Mouse (Mus musculus) MEL (cell line): ENCODE measurements around the gene D1Ertd622e. TPM values are rescaled to one million over a fixed set of nuclear protein-coding genes. Genes with fewer than 3 reads are reported as not detected.

Experiments
- DNase-seq: peaks from one replicate; pipeline ENCODE4 v3.0.0; 2011; ENCODE audit warnings: low read depth, low spot score
- H3K27ac ChIP-seq: 2 replicates; pipeline ENCODE4 v1.5.1; 2012; ENCODE audit warnings: low read depth, mild to moderate bottlenecking, control low read depth, low read length, moderate library complexity; ENCODE audit not compliant: control insufficient read depth
- H3K27me3 ChIP-seq, 2 experiments: fragments of 150-350 bp in 1 of 2; sonication (generic) in 1 of 2; 2 replicates each; pipeline ENCODE4 v1.6.1; 2012; ENCODE audit warnings: low read length in 2 of 2, mild to moderate bottlenecking in 2 of 2, improper control_type of control experiment in 1 of 2, moderate library complexity in 1 of 2; ENCODE audit not compliant: insufficient read depth in 2 of 2, control insufficient read depth in 1 of 2
- H3K36me3 ChIP-seq, 2 experiments: 2 replicates each; pipeline ENCODE4 v1.6.1; 2012 to 2014; ENCODE audit warnings: low read length in 2 of 2, improper control_type of control experiment in 1 of 2, inconsistent platforms in 1 of 2, mild to moderate bottlenecking in 1 of 2; ENCODE audit not compliant: insufficient read depth in 2 of 2, control insufficient read depth in 1 of 2
- H3K4me1 ChIP-seq, 2 experiments: fragments of 150-350 bp in 1 of 2; sonication (generic) in 1 of 2; 2 replicates each; pipeline ENCODE4 v1.6.1; 2012; ENCODE audit warnings: low read length in 2 of 2, improper control_type of control experiment in 1 of 2, mild to moderate bottlenecking in 1 of 2; ENCODE audit not compliant: insufficient read depth in 2 of 2, control insufficient read depth in 1 of 2
- H3K4me3 ChIP-seq, 2 experiments: fragments of 150-350 bp in 1 of 2; sonication (generic) in 1 of 2; 2 replicates each; pipeline ENCODE4 v1.5.1; 2012; ENCODE audit warnings: low read depth in 2 of 2, low read length in 2 of 2, mild to moderate bottlenecking in 2 of 2, moderate library complexity in 2 of 2, control low read depth in 1 of 2, improper control_type of control experiment in 1 of 2; ENCODE audit not compliant: control insufficient read depth in 1 of 2, insufficient read depth in 1 of 2
- H3K79me2 ChIP-seq: 2 replicates; pipeline ENCODE4 v1.6.1; 2012; ENCODE audit warnings: mild to moderate bottlenecking, low read length, moderate library complexity; ENCODE audit not compliant: control insufficient read depth, poor library complexity, insufficient read depth
- H3K9ac ChIP-seq: 2 replicates; pipeline ENCODE4 v1.6.1; 2012; ENCODE audit warnings: low read depth, mild to moderate bottlenecking, control low read depth, low read length, moderate library complexity; ENCODE audit not compliant: control insufficient read depth, poor library complexity, severe bottlenecking
- H3K9me3 ChIP-seq: fragments of 150-350 bp; sonication (generic); replicated peaks from 2 replicates; pipeline ENCODE4 v1.6.1; 2012; ENCODE audit warnings: mild to moderate bottlenecking, low read length, improper control_type of control experiment, moderate library complexity; ENCODE audit not compliant: insufficient read depth
- BHLHE40 ChIP-seq: IDR thresholded peaks from 2 replicates; pipeline ENCODE4 v1.6.1; 2012; ENCODE audit warnings: low read depth, mild to moderate bottlenecking, inconsistent platforms, low read length, improper control_type of control experiment, borderline replicate concordance
- CHD1 ChIP-seq: IDR thresholded peaks from 2 replicates; pipeline ENCODE4 v1.6.1; 2012; ENCODE audit warnings: low read depth, mild to moderate bottlenecking, inconsistent platforms, low read length, improper control_type of control experiment
- CHD2 ChIP-seq: IDR thresholded peaks from 2 replicates; pipeline ENCODE4 v1.6.1; 2011; ENCODE audit warnings: low read length, improper control_type of control experiment
- CTCF ChIP-seq, 3 experiments: IDR thresholded peaks in 2 of 3; conservative IDR thresholded peaks in 1 of 3; 2 replicates each; pipeline ENCODE4 v1.5.1; 2011 to 2012; ENCODE audit warnings: low read length in 3 of 3, low read depth in 2 of 3, mild to moderate bottlenecking in 2 of 3, improper control_type of control experiment in 1 of 3, inconsistent platforms in 1 of 3, mixed read lengths in 1 of 3, moderate library complexity in 1 of 3; ENCODE audit not compliant: control insufficient read depth in 1 of 3, insufficient read depth in 1 of 3, poor library complexity in 1 of 3, severe bottlenecking in 1 of 3
- E2F4 ChIP-seq: IDR thresholded peaks from 2 replicates; pipeline ENCODE4 v1.6.1; 2011; ENCODE audit warnings: low read depth, low read length, improper control_type of control experiment, borderline replicate concordance
- ELF1 ChIP-seq: IDR thresholded peaks from 2 replicates; pipeline ENCODE4 v1.6.1; 2014; ENCODE audit warnings: low read depth, mild to moderate bottlenecking, inconsistent platforms, low read length, improper control_type of control experiment, moderate library complexity
- EP300 ChIP-seq, 2 experiments: IDR thresholded peaks; 2 replicates each; pipeline ENCODE4 v1.6.1; 2011; ENCODE audit warnings: improper control_type of control experiment in 2 of 2, low read length in 2 of 2, low read depth in 1 of 2, mild to moderate bottlenecking in 1 of 2
- ETS1 ChIP-seq: IDR thresholded peaks from 2 replicates; pipeline ENCODE4 v1.6.1; 2012; ENCODE audit warnings: low read depth, mild to moderate bottlenecking, inconsistent platforms, low read length, improper control_type of control experiment, moderate library complexity
- GABPA ChIP-seq: IDR thresholded peaks from 2 replicates; pipeline ENCODE4 v1.6.1; 2012; ENCODE audit warnings: low read depth, mild to moderate bottlenecking, inconsistent platforms, low read length, improper control_type of control experiment, moderate library complexity
- HCFC1 ChIP-seq: IDR thresholded peaks from 2 replicates; pipeline ENCODE4 v1.6.1; 2012; ENCODE audit warnings: low read depth, mild to moderate bottlenecking, inconsistent platforms, low read length, improper control_type of control experiment, moderate library complexity
- JUND ChIP-seq: IDR thresholded peaks from 2 replicates; pipeline ENCODE4 v1.6.1; 2011; ENCODE audit warnings: low read depth, mild to moderate bottlenecking, improper control_type of control experiment, low read length
- KAT2A ChIP-seq: conservative IDR thresholded peaks from 2 replicates; pipeline ENCODE4 v1.6.1; 2012; ENCODE audit warnings: low read depth, low read length, improper control_type of control experiment, inconsistent platforms
- MAFK ChIP-seq: IDR thresholded peaks from 2 replicates; pipeline ENCODE4 v1.6.1; 2011; ENCODE audit warnings: low read depth, mild to moderate bottlenecking, low read length, improper control_type of control experiment, borderline replicate concordance
- MAZ ChIP-seq: IDR thresholded peaks from 2 replicates; pipeline ENCODE4 v1.6.1; 2012; ENCODE audit warnings: low read depth, mild to moderate bottlenecking, inconsistent platforms, low read length, improper control_type of control experiment
- MEF2A ChIP-seq: IDR thresholded peaks from 2 replicates; pipeline ENCODE4 v1.6.1; 2014; ENCODE audit warnings: low read depth, mild to moderate bottlenecking, inconsistent platforms, low read length, improper control_type of control experiment; ENCODE audit not compliant: poor library complexity, insufficient replicate concordance, severe bottlenecking; ENCODE audit errors: extremely low read depth
- MXI1 ChIP-seq: IDR thresholded peaks from 2 replicates; pipeline ENCODE4 v1.6.1; 2011; ENCODE audit warnings: mild to moderate bottlenecking, low read depth, low read length, improper control_type of control experiment
- NRF1 ChIP-seq: IDR thresholded peaks from 2 replicates; pipeline ENCODE4 v1.6.1; 2014; ENCODE audit warnings: low read depth, mild to moderate bottlenecking, inconsistent platforms, low read length, improper control_type of control experiment, moderate library complexity; ENCODE audit not compliant: poor library complexity, insufficient read depth, severe bottlenecking
- POLR2A ChIP-seq, 2 experiments: IDR thresholded peaks; 2 replicates each; pipeline ENCODE4 v1.6.1; 2011 to 2012; ENCODE audit warnings: low read length in 2 of 2, mild to moderate bottlenecking in 2 of 2, control low read depth in 1 of 2, improper control_type of control experiment in 1 of 2, low read depth in 1 of 2, moderate library complexity in 1 of 2; ENCODE audit not compliant: control insufficient read depth in 1 of 2, insufficient read depth in 1 of 2, poor library complexity in 1 of 2
- POLR2AphosphoS2 ChIP-seq: IDR thresholded peaks from 2 replicates; pipeline ENCODE4 v1.6.1; 2011; ENCODE audit warnings: low read length, improper control_type of control experiment
- RAD21 ChIP-seq: IDR thresholded peaks from 2 replicates; pipeline ENCODE4 v1.6.1; 2011; ENCODE audit warnings: mild to moderate bottlenecking, low read depth, low read length, improper control_type of control experiment
- SIN3A ChIP-seq: IDR thresholded peaks from 2 replicates; pipeline ENCODE4 v1.6.1; 2012; ENCODE audit warnings: low read length, improper control_type of control experiment, inconsistent platforms
- SMC3 ChIP-seq: IDR thresholded peaks from 2 replicates; pipeline ENCODE4 v1.6.1; 2011; ENCODE audit warnings: low read depth, low read length, improper control_type of control experiment
- TCF12 ChIP-seq: IDR thresholded peaks from 2 replicates; pipeline ENCODE4 v1.6.1; 2014; ENCODE audit warnings: low read depth, mild to moderate bottlenecking, inconsistent platforms, low read length, improper control_type of control experiment, moderate library complexity
- USF1 ChIP-seq: IDR thresholded peaks from 2 replicates; pipeline ENCODE4 v1.6.1; 2014; ENCODE audit warnings: low read depth, mild to moderate bottlenecking, inconsistent platforms, low read length, improper control_type of control experiment, moderate library complexity
- USF2 ChIP-seq, 2 experiments: IDR thresholded peaks; 2 replicates each; pipeline ENCODE4 v1.6.1; 2011 to 2012; ENCODE audit warnings: improper control_type of control experiment in 2 of 2, low read length in 2 of 2, borderline replicate concordance in 1 of 2, inconsistent platforms in 1 of 2, low read depth in 1 of 2, mild to moderate bottlenecking in 1 of 2; ENCODE audit not compliant: insufficient read depth in 1 of 2
- ZC3H11A ChIP-seq: IDR thresholded peaks from 2 replicates; pipeline ENCODE4 v1.6.1; 2012; ENCODE audit warnings: low read depth, mild to moderate bottlenecking, inconsistent platforms, low read length, improper control_type of control experiment
- ZMIZ1 ChIP-seq: IDR thresholded peaks from 2 replicates; pipeline ENCODE4 v1.6.1; 2012; ENCODE audit warnings: low read depth, mild to moderate bottlenecking, inconsistent platforms, low read length, improper control_type of control experiment, moderate library complexity
- ZNF384 ChIP-seq: IDR thresholded peaks from 2 replicates; pipeline ENCODE4 v1.6.1; 2012; ENCODE audit warnings: low read depth, mild to moderate bottlenecking, inconsistent platforms, low read length, improper control_type of control experiment
- polyA plus RNA-seq, 2 experiments: library from polyadenylated mRNA; stranded (reverse) in 1 of 2; unstranded in 1 of 2; fragments of >175 nt in 1 of 2; fragments of >200 nt in 1 of 2; gene quantifications; 2 replicates each; pipeline versions ENCODE4 v1.2.1 to v1.2.4; 2012; ENCODE audit warnings: low replicate concordance in 2 of 2, low read depth in 1 of 2; ENCODE audit not compliant: insufficient read length in 2 of 2, insufficient read depth in 1 of 2, missing spikeins in 1 of 2
- total RNA-seq: library from RNA; depleted of rRNA; stranded (reverse); fragments of 300-350 nt; gene quantifications from 2 replicates; pipeline ENCODE4 v1.2.3, GENCODE M21; 2012

D1Ertd622e gene
- total and polyA plus RNA-seq, 3 experiments = 26.8 to 53.9 (median 46.5) TPM

GRCm38 (mm10) chr1:97697273-97697672 lies 35.4 kb upstream of the D1Ertd622e start:
- H3K4me1 ChIP-seq = peaks cover 19 to 23% of the 10 kb centered on the region in 2 experiments
- no peak overlapping the region for H3K9ac ChIP-seq
- no peaks in the 10 kb centered on the region for H3K9me3 ChIP-seq
- H3K27ac ChIP-seq = no peak overlapping the region
- H3K36me3 ChIP-seq = peaks cover 0 to 22% of the 10 kb centered on the region in 2 experiments; a peak in 2 of 4 replicates
- no peaks in the 10 kb centered on the region for H3K27me3 ChIP-seq
- H3K4me3 ChIP-seq = no peak overlapping the region
- DNase-seq = no peak
- TF ChIP-seq RAD21 (no peak), USF2 (IDR thresholded peaks at IDR 0.05; ENCODE audit: borderline replicate concordance in 1 of 2, insufficient read depth in 1 of 2, low read depth in 1 of 2, low read length in 2 of 2) (no peak), ZMIZ1 (no peak), NRF1 (no peak), ELF1 (no peak), SMC3 (no peak), USF1 (no peak), MXI1 (no peak), TCF12 (no peak), SIN3A (no peak), KAT2A (no peak), ZNF384 (no peak), ZC3H11A (no peak), MAZ (no peak), POLR2A (IDR thresholded peaks at IDR 0.05; ENCODE audit: control insufficient read depth in 1 of 2, insufficient read depth in 1 of 2, low read depth in 1 of 2, low read length in 2 of 2, poor library complexity in 1 of 2) (no peak), EP300 (IDR thresholded peaks at IDR 0.05; ENCODE audit: low read depth in 1 of 2, low read length in 2 of 2) (no peak; a peak in 1 of 4 replicates), HCFC1 (no peak)
- no peaks in the 10 kb centered on the region for H3K79me2 ChIP-seq

DNA sequence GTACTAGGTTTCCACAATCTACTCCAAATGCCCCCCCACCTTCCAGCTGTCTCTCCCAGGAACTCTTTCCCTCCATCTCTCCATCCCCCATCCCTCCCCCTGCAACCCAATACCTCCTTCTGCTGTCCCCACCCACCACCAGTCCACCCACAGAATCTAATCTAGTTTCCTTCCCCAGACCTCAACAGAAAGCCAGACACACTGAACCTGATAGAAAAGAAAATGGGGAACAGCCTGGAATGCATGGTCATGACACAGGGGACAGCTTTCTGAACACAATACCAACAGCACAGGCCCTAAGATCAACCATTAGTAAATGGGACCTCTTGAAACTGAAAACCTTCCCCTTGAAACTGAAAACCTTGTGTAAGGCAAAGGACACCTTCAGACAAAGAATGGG lies 32.0 kb upstream of the D1Ertd622e start:
- H3K9me3 ChIP-seq = no peaks in the 10 kb centered on the region
- no peak overlapping the region for H3K9ac ChIP-seq
- H3K36me3 ChIP-seq = peaks cover 0 to 24% of the 10 kb centered on the region in 2 experiments; a peak in 2 of 4 replicates
- H3K27ac ChIP-seq = peak overlapping the region; percentile 46; the same call in 1 of the 2 replicates
- peak; percentile 84 for DNase-seq
- H3K4me1 ChIP-seq = peaks cover 19 to 22% of the 10 kb centered on the region in 2 experiments
- H3K79me2 ChIP-seq = no peaks in the 10 kb centered on the region
- H3K4me3 ChIP-seq = no peak overlapping the region
- H3K27me3 ChIP-seq = no peaks in the 10 kb centered on the region
- TF ChIP-seq MXI1 (no peak), NRF1 (no peak), TCF12 (peak; percentile 80), E2F4 (0 out of 2 replicates have a peak, but pooled peaks have one; percentile 16), MEF2A (no peak), RAD21 (no peak; the same call in 1 of the 2 replicates), ETS1 (peak; percentile 62; the same call in 1 of the 2 replicates), HCFC1 (no peak), CHD2 (peak; percentile 30; the same call in 1 of the 2 replicates), CHD1 (no peak), BHLHE40 (no peak), JUND (no peak), POLR2A (IDR thresholded peaks at IDR 0.05; ENCODE audit: control insufficient read depth in 1 of 2, insufficient read depth in 1 of 2, low read depth in 1 of 2, low read length in 2 of 2, poor library complexity in 1 of 2) (no peak), EP300 (IDR thresholded peaks at IDR 0.05; ENCODE audit: low read depth in 1 of 2, low read length in 2 of 2) (peak; percentile 91 to 97), POLR2AphosphoS2 (no peak), ZC3H11A (0 out of 2 replicates have a peak, but pooled peaks have one; percentile 16), MAFK (no peak; the same call in 1 of the 2 replicates), USF1 (no peak), CTCF (IDR thresholded peaks at IDR 0.05 in 2 of 3, conservative IDR thresholded peaks at IDR 0.05 in 1 of 3; ENCODE audit: control insufficient read depth in 1 of 3, insufficient read depth in 1 of 3, low read depth in 2 of 3, low read length in 3 of 3, poor library complexity in 1 of 3, severe bottlenecking in 1 of 3) (no peak), USF2 (IDR thresholded peaks at IDR 0.05; ENCODE audit: borderline replicate concordance in 1 of 2, insufficient read depth in 1 of 2, low read depth in 1 of 2, low read length in 2 of 2) (no peak), MAZ (peak; percentile 53), SMC3 (no peak; the same call in 1 of the 2 replicates), GABPA (no peak)
